Mouse (Mus musculus) intestine, embryonic 15.5 days (tissue): ENCODE results near the gene Calml3. TPM values are rescaled to one million over a fixed set of nuclear protein-coding genes. Genes with fewer than 3 reads are reported as not detected.

Source experiments
- ATAC-seq: fragments of 200-750 bp; cut with Nextera tagmentation; 2 replicates; pipeline ENCODE4 v1.8.0; 2017; ENCODE audit warnings: moderate TSS enrichment, moderate library complexity
- H3K27ac ChIP-seq: fragments of 300-500 bp; sonication (generic); 2 replicates; pipeline ENCODE4 v1.5.1; 2015; ENCODE audit warnings: mild to moderate bottlenecking, inconsistent platforms
- H3K27me3 ChIP-seq: fragments of 300-500 bp; sonication (generic); replicated peaks from 2 replicates; pipeline ENCODE4 v1.6.1; 2015; ENCODE audit warnings: inconsistent platforms
- H3K36me3 ChIP-seq: fragments of 300-500 bp; sonication (generic); 2 replicates; pipeline ENCODE4 v1.6.1; 2015; ENCODE audit warnings: inconsistent platforms
- H3K4me1 ChIP-seq: fragments of 300-500 bp; sonication (generic); replicated peaks from 2 replicates; pipeline ENCODE4 v1.6.1; 2015; ENCODE audit warnings: inconsistent platforms
- H3K4me2 ChIP-seq: fragments of 300-500 bp; sonication (generic); replicated peaks from 2 replicates; pipeline ENCODE4 v1.6.1; 2015; ENCODE audit warnings: mild to moderate bottlenecking, inconsistent platforms
- H3K4me3 ChIP-seq: fragments of 300-500 bp; sonication (generic); replicated peaks from 2 replicates; pipeline ENCODE4 v1.5.1; 2015; ENCODE audit warnings: inconsistent platforms
- H3K9ac ChIP-seq: fragments of 300-500 bp; sonication (generic); 2 replicates; pipeline ENCODE4 v1.6.1; 2015; ENCODE audit warnings: inconsistent platforms
- H3K9me3 ChIP-seq: fragments of 300-500 bp; sonication (generic); 2 replicates; pipeline ENCODE4 v1.6.1; 2016; ENCODE audit warnings: inconsistent platforms
- WGBS: fragments of 180-500 bp; shearing (Covaris S2); methylation state at CpG from one replicate; pipeline ENCODE4 v1.1.7; 2015; 5-methylcytosine and 5-hydroxymethylcytosine counted together
- polyA plus RNA-seq: library from polyadenylated mRNA; unstranded; fragments of >200 nt; fragmentation: Nextera tagmentation; extraction: Ambion mirVana; gene quantifications from 2 replicates; pipeline ENCODE4 v1.2.1, GENCODE M21; 2015

The Calml3 gene
- polyA plus RNA-seq, 1 experiment from 2014 or later = not detected

DNA sequence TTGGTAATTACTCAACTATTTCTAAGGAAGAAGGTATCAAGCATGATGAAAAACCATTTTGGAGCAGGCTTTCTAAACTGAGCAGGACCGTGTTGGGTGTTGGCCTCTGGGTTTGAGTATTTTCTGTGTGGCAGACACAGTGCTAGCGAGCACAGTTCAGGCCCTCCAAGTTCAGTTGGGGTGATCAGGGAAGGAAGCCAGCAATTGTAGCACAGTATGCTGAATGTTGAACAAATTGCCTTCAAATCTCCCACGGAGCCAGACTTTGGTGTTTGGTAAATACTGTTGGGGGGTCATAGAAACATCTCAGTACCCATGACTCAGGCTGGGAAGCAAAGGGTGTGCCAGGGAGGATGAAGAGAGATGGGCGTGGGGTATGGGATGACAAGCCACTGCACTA is 43.0 kb downstream of the Calml3 start:
- WGBS = 78% methylated on average over 4 of the region's 4 CpGs
- Histone ChIP-seq H3K27ac (no peak overlapping the region), H3K27me3 (no peaks in the 10 kb centered on the region), H3K4me3 (no peak overlapping the region), H3K4me2 (no peak overlapping the region), H3K9ac (no peak overlapping the region), H3K9me3 (no peaks in the 10 kb centered on the region), H3K36me3 (no peaks in the 10 kb centered on the region), H3K4me1 (no peaks in the 10 kb centered on the region)
- ATAC-seq = no peak

DNA sequence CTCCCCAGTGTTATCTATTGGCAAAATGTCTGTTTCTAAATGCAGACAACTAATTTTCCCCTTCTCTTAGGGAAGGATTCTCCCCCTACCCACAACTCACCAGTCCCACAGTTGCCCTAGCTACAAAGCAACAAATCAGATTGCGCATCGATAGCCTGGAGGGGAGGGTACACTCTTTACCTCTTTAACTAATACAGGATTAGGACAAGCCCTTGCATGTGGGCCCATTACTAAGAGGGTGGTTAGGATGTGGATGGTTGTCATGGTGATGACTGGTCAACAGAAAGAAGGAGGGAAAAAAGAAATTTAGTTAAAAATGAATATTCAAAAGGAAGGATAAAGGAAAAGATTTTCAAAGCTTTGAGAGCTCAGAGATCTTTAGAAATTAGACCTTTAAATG is 45.8 kb downstream of the Calml3 start:
- Histone ChIP-seq H3K27me3 (no peaks in the 10 kb centered on the region), H3K9me3 (no peaks in the 10 kb centered on the region), H3K4me2 (no peak overlapping the region), H3K27ac (no peak overlapping the region), H3K4me1 (no peaks in the 10 kb centered on the region), H3K4me3 (no peak overlapping the region), H3K9ac (no peak overlapping the region), H3K36me3 (no peaks in the 10 kb centered on the region)
- WGBS = 96% methylated on average over 2 of the region's 2 CpGs
- no peak for ATAC-seq

DNA sequence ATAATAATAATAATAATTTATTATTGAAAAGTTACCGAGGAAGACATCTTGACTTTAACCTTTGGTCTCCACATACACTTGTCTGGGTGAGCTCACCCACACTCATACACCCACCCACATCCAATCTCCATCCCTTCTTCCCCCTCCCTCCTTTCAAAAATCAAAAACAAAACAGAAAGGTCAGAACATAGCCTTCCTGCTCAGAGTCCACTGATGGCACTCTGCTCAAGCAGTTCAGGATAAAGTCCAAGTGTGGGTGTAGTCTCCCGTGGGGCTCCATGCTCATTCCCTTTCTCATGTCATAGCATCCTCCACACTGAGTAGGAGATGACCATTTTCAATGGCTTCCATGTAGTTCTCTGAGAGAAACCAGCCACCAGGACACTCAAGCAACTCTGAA is 50.8 kb downstream of the Calml3 start:
- Histone ChIP-seq H3K27me3 (no peaks in the 10 kb centered on the region), H3K4me3 (no peak overlapping the region), H3K27ac (no peak overlapping the region), H3K4me1 (peaks cover 6% of the 10 kb centered on the region), H3K9ac (no peak overlapping the region), H3K9me3 (no peaks in the 10 kb centered on the region), H3K4me2 (no peak overlapping the region), H3K36me3 (no peaks in the 10 kb centered on the region)
- 83% methylated on average over 2 of the region's 2 CpGs for WGBS
- ATAC-seq = no peak

Other genes starting within 250 kb of the Calml3 start
- 8.6 and 12.7 TPM in 2 replicates for gene Fam208b, start 193.2 kb downstream of the Calml3 start, polyA plus RNA-seq
- 6.9 and 7.2 TPM in 2 replicates for gene Asb13, start 170.3 kb downstream of the Calml3 start, polyA plus RNA-seq
- not detected in 2 replicates for gene Calm4, start 33.4 kb upstream of the Calml3 start, polyA plus RNA-seq
- gene Calm5, start 49.9 kb upstream of the Calml3 start, polyA plus RNA-seq = not detected in 2 replicates
- 124 and 131 TPM in 2 replicates for gene Net1, start 113.9 kb upstream of the Calml3 start, polyA plus RNA-seq
- 31.1 and 36.0 TPM in 2 replicates for gene Tubal3, start 114.0 kb upstream of the Calml3 start, polyA plus RNA-seq
- 0.25 and 0.44 TPM in 2 replicates for gene Ucn3, start 141.0 kb upstream of the Calml3 start, polyA plus RNA-seq
- gene Akr1c14, start 244.7 kb upstream of the Calml3 start, polyA plus RNA-seq = 3.9 and 4.3 TPM in 2 replicates